Mouse (Mus musculus) olfactory bulb, adult 2 months (tissue): ENCODE results near the gene Atp6v1c2.

Source experiments
- CTCF ChIP-seq: fragments of 200-500 bp; IDR thresholded peaks from 2 replicates; pipeline ENCODE4 v1.5.1; 2012; ENCODE audit warnings: low read depth, mild to moderate bottlenecking, low read length, moderate library complexity; ENCODE audit not compliant: insufficient read depth
- POLR2A ChIP-seq: fragments of 200-500 bp; IDR thresholded peaks from 2 replicates; pipeline ENCODE4 v1.6.1; 2012; ENCODE audit warnings: mild to moderate bottlenecking, low read depth, low read length, moderate library complexity; ENCODE audit not compliant: insufficient read depth

- no peak for TF ChIP-seq CTCF
- TF ChIP-seq POLR2A = no peak
These were observed 40.7 kb downstream of the Atp6v1c2 start for GRCm38 (mm10) chr12:17288496-17288895.
